Mouse (Mus musculus) heart, postnatal 14 days (tissue): ENCODE data around the gene Jmjd1c. TPM values are rescaled to one million over a fixed set of nuclear protein-coding genes. Genes with fewer than 3 reads are reported as not detected.

Experiments
- DNase-seq, 2 experiments: peaks; one replicate each; pipeline ENCODE4 v3.0.0; 2021 to 2022
- intact Hi-C: fragments of 180-260 bp; cut with DNase I; formaldehyde crosslinking; loops from one replicate; pipeline ENCODE4 v1.15.1; 2025
- long read RNA-seq, 2 experiments: library from polyadenylated mRNA; stranded (forward); transcript quantifications; one replicate each; pipeline ENCODE4 v2.0.0; 2021
- total RNA-seq, 2 experiments: library from RNA; stranded (reverse); gene quantifications; 2 replicates each; pipeline ENCODE4 v1.2.3; 2021

Gene Jmjd1c
- total RNA-seq = 10 to 100 TPM; 46.4 to 46.8 TPM
- long read RNA-seq, experiment 1, partial matches to known transcripts = 9 of 10 reads
- long read RNA-seq, experiment 1, other reads (novel, unspliced or antisense) = 1 of 10 reads
- long read RNA-seq, experiment 2, partial matches to known transcripts = 8 of 9 reads
- long read RNA-seq, experiment 2, other reads (novel, unspliced or antisense) = 1 of 9 reads

GRCm38 (mm10) chr10:67095798-67096620, at the start of gene Jmjd1c:
Gene Jmjd1c (plus strand): TSS chr10:67096125.
- intact Hi-C loops = loop anchor here (2.0 kb wide), 5 partner anchors 29 to 185 kb away; no protein-coding TSS in a partner anchor
- DNase-seq = peak; percentile 81 to 87

GRCm38 (mm10) chr10:67047712-67048645, 47.9 kb upstream of the Jmjd1c start:
- DNase-seq = no peak
- intact Hi-C loops = no loop called here

- DNase-seq = no peak
- intact Hi-C loops = no loop called here
Measured at GRCm38 (mm10) chr10:67048871-67049615, 46.9 kb upstream of the Jmjd1c start.

DNA sequence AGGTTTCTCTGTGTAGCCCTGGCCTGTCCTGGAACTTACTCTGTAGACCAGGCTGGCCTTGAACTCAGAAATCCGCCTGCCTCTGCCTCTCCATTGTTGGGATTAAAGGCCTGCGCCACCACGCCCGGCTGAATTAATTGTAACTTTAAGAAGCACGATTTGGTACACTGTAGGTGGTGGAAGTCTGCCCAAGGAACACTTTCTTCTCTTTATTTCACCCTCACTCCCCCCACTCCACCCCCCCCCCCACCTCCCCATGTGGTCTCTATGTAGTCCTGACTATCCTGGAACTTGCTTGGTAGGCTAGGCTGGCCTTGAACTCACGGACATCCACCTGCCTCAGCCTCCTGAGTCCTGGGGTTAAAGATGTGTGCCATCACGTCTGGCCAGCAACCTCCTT, 46.3 kb upstream of the Jmjd1c start:
- DNase-seq = no peak
- intact Hi-C loops = no loop called here

- DNase-seq = no peak
- intact Hi-C loops = no loop called here
Measured at GRCm38 (mm10) chr10:67050766-67051165, 45.2 kb upstream of the Jmjd1c start.

DNA sequence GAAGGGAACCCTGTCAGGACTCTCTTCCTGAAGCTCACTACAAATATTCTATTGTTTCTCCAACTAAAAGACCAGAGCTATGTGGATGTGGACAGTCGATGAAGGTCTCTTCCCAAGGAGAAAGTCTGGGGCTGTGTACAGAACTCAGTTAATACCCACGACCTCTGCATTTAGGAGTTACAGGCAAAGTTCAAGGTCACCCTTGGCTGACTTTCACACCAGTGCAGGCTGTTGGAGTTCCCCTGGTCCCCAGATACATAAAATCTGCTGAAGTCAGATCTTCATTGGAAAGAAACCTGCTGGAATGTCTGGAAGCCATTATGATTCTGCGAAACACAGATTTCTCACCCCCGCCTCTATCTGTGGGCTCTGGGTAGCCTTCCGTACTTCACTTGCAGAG, 44.5 kb upstream of the Jmjd1c start:
- intact Hi-C loops = no loop called here
- no peak for DNase-seq

DNA sequence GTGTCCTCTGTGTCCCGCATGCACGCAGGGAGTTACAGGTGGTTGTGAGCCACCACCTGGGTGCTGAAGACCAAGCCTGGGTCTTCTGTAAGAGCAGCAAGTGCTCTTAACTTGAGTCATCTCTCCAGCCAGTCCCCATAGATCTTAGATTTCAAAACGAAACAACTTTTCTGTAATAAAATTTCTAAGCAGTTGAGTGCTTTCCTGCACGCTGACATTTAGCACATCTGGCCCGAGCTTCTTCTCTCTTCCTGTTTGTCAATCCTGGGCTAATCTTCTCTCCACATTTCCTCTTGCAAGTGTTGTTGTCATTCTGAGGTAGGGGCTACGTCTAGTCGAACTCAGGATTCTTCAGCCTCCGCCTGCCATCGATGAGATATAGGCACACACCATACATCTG, 43.5 kb upstream of the Jmjd1c start:
- intact Hi-C loops = no loop called here
- no peak for DNase-seq

DNA sequence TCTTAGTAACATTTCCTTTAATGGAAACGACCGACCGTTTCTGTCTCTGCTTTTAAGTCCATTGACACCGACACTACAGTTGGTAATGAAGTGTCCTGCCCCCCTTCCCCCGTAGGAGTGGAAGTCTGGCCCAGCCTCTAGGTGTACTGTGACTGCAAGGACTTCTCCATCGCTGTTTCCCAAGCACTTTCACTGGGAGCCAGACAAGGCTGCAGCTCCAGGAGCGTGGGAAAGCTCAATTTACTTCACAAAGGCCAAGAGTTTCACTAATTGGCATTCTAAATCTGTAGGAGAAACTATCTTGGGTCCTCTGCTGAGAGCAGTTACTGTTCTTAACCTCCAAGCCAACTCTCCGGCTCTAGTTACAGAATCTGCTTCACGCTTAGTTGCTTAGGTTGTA, 42.5 kb upstream of the Jmjd1c start:
- no peak for DNase-seq
- intact Hi-C loops = no loop called here

DNA sequence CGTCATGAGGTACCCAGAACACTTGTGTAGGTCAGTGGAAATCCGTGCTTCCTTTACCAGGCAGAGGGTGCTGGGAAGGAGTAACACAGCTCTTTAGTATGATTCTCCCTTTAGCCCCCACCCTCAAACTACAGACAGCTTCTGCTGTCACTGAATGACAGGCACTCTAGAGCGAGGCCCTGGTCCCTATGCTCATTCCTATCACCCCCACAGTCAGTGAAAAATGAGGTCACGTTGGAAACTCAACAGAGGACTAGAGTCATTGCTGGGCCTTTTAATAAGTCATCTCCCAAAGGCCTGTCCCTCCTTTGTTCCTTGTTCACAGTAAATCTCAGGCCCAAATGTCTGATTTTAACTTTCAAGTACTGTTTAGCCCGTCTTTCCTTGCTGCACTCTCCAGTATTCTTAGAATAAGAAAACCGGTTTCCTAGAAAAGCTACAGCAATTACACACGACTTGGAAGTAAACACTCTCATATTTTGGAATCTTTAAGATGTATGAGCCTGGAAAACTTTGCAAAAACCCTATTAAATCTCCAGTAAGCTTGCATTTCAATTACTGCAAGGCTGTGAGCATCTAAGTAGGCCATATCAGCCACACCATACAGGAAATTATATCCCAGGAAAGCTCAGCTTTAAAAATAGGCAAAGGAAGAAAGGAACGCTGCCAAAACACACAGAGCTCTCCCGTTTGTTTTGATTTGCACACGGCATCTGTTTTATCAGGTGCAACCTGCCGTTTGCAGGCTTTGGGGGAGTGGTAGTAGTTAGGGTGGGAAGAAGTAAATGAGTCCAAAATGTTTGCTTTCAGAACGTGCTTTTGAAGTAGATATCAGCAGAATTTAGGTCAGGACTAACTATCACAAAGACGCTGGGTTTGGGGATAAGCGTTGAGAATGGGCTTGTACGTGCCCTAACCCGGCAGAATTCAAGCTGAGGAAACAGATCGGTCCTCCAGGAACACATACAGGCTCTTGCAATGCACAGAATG, 39.8 kb upstream of the Jmjd1c start:
- no peak for DNase-seq
- intact Hi-C loops = loop anchor here (2.0 to 5.0 kb wide), 3 partner anchors 31 to 131 kb away; no protein-coding TSS in a partner anchor

DNA sequence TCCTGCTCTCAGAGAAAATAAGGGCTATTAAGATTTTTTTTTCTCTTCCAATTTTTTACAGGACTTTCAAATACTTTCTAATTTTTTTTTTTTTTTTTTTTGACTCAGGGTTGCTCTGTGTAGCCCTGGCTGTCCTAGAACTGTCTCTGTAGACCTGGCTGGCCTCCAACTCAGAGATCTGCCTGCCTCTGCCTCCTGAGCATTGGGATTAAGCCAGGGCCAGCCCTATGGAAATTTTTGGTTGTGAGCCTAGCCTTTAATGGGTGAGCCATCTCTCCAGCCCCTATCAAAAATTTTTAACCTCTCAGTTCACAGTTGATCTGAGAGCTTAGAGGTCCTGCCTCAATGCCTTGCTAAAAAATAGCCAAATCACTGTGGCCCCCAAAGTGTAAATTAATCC, 38.7 kb upstream of the Jmjd1c start:
- intact Hi-C loops = loop anchor here (5.0 kb wide), 2 partner anchors 55 to 130 kb away; no protein-coding TSS in a partner anchor
- no peak for DNase-seq

DNA sequence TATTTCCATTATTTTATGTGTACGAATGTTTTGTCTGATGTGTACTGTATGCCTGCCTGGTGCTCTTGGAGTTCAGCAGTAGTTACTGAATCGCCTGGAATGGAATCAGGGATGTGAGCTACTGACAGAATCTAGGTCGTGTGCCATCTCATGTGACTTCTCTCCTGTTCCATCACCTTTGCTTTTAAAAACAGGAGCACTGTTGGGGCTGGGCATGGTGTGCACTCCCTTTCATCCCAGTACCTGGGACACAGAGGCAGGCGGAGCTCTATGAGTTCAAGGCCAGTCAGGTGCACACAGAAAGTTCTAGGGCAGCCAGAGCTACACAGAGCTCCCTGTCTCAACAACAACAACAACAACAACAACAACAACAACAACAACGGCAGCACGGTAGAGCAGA, 38.2 kb upstream of the Jmjd1c start:
- DNase-seq = no peak
- intact Hi-C loops = loop anchor here (5.0 kb wide), 2 partner anchors 55 to 130 kb away; no protein-coding TSS in a partner anchor

- DNase-seq = peak; percentile 65 to 77
- intact Hi-C loops = loop anchor here (5.0 kb wide), 2 partner anchors 56 to 129 kb away; no protein-coding TSS in a partner anchor
Measured at GRCm38 (mm10) chr10:67058297-67058696, 37.6 kb upstream of the Jmjd1c start.

GRCm38 (mm10) chr10:67058702-67059101, 37.2 kb upstream of the Jmjd1c start:
- no peak for DNase-seq
- intact Hi-C loops = loop anchor here (5.0 kb wide), 2 partner anchors 56 to 129 kb away; no protein-coding TSS in a partner anchor

DNA sequence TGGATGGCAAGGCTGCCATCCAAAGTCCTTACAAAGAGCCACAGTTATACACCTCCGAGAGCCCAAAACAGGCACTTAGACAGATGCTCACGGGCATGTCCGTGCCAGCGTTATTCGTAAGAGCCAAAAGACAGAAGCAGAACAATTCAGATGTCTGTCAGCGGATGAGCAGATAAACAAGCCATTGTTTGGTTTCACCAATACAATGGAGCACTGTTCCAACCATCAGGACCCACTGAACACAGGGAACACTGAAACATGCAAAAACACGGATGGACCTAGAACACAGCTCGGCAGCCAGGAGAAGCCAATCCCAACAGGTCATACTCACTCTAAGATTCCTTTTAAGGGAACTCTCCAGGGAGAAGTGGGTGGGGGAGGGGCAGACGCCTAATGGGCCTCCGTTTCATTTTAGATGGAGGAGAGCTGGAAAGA, 34.5 kb upstream of the Jmjd1c start:
- intact Hi-C loops = loop anchor here (2.0 kb wide), 1 partner anchor 35 kb away; the partner anchor contains the start of genes Jmjd1c and Reep3
- peak in 1 of 2 experiments; percentile 60 for DNase-seq

DNA sequence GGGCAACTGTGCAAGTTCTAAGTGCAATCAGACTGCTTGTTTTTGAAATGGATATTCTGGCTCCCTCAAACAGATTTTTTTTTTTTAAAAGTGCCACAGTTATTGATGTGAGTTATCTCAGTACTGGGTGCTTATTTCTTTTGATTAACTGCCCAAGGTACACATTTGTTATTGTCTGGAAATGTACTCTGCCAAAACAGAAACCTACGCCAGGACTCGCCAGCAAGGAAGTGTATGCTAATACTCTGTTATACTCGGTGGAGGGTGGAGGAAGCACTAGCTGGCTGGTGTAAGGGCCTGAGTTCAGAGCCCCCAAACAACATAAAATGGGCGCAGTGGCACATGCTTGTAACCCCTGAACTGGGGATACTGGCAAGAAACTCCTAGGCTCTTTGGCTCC, 34.1 kb upstream of the Jmjd1c start:
- no peak for DNase-seq
- intact Hi-C loops = loop anchor here (2.0 kb wide), 1 partner anchor 35 kb away; the partner anchor contains the start of genes Jmjd1c and Reep3

GRCm38 (mm10) chr10:67065277-67065887, 30.5 kb upstream of the Jmjd1c start:
- intact Hi-C loops = no loop called here
- DNase-seq = no peak

- intact Hi-C loops = no loop called here
- no peak for DNase-seq
Measured at GRCm38 (mm10) chr10:67065927-67066326, 30.0 kb upstream of the Jmjd1c start.

GRCm38 (mm10) chr10:67066421-67066820, 29.5 kb upstream of the Jmjd1c start:
- DNase-seq = no peak

More at GRCm38 (mm10) chr10:67066421-67066820, 29.5 kb upstream of the Jmjd1c start:
- intact Hi-C loops = no loop called here
